Mouse (Mus musculus): ENCODE data around the gene Afm. TPM values are rescaled to one million over a fixed set of nuclear protein-coding genes. Genes with fewer than 3 reads are reported as not detected.
A peak's percentile ranks its signal among the peaks of the same experiment; 100 is the strongest.

Gene Afm
- polyA plus RNA-seq, 2 experiments = 11.1 to 16.8 TPM

- 52% methylated on average over 5 of the region's 5 CpGs for WGBS (ENCODE audit: insufficient replicate concordance)
- DNase-seq (ENCODE audit: low read depth in 3 of 3, low spot score in 3 of 3) (no peak), ATAC-seq (ENCODE audit: insufficient read depth) (no peak)
- Histone ChIP-seq H3K27me3 (ENCODE audit: control insufficient read depth, insufficient read depth, low read length) (no peaks in the 10 kb centered on the region), H3K4me2 (ENCODE audit: low read depth) (no peak overlapping the region), H3K4me1 (replicated peaks; ENCODE audit: control insufficient read depth in 2 of 2, insufficient read depth in 2 of 2, low read length in 1 of 2) (no peaks in the 10 kb centered on the region; a peak in 1 of 4 replicates), H3K9me3 (ENCODE audit: control insufficient read depth, low read length) (no peaks in the 10 kb centered on the region), H3K4me3 (ENCODE audit: insufficient read depth in 1 of 2, low read depth in 2 of 2, low read length in 2 of 2) (no peak overlapping the region), H3K9ac (replicated peaks) (no peak overlapping the region), H3K36me3 (replicated peaks; ENCODE audit: control insufficient read depth, insufficient read depth, low read depth) (no peaks in the 10 kb centered on the region), H3K27ac (no peak overlapping the region)
- TF ChIP-seq EP300 (IDR thresholded peaks at IDR 0.05; ENCODE audit: low read depth) (no peak), CTCF (IDR thresholded peaks at IDR 0.05; ENCODE audit: low read depth) (no peak)
These were observed 67.8 kb downstream of the Afm start for GRCm38 (mm10) chr5:90586511-90586910.

- Histone ChIP-seq H3K36me3 (replicated peaks; ENCODE audit: control insufficient read depth, insufficient read depth, low read depth) (no peaks in the 10 kb centered on the region), H3K4me3 (ENCODE audit: insufficient read depth in 1 of 2, low read depth in 2 of 2, low read length in 2 of 2) (no peak overlapping the region), H3K4me2 (ENCODE audit: low read depth) (no peak overlapping the region), H3K4me1 (replicated peaks; ENCODE audit: control insufficient read depth in 2 of 2, insufficient read depth in 2 of 2, low read length in 1 of 2) (no peaks in the 10 kb centered on the region), H3K9ac (replicated peaks) (no peak overlapping the region), H3K27ac (no peak overlapping the region), H3K9me3 (ENCODE audit: control insufficient read depth, low read length) (no peaks in the 10 kb centered on the region), H3K27me3 (ENCODE audit: control insufficient read depth, insufficient read depth, low read length) (no peaks in the 10 kb centered on the region)
- DNase-seq (ENCODE audit: low read depth in 3 of 3, low spot score in 3 of 3) = no peak
- no peak for TF ChIP-seq EP300 (IDR thresholded peaks at IDR 0.05; ENCODE audit: low read depth)
- TF ChIP-seq CTCF (IDR thresholded peaks at IDR 0.05; ENCODE audit: low read depth) = no peak
- no peak for ATAC-seq (ENCODE audit: insufficient read depth)
- 64% methylated on average over 5 of the region's 5 CpGs for WGBS (ENCODE audit: insufficient replicate concordance)
These were observed 69.4 kb downstream of the Afm start for GRCm38 (mm10) chr5:90588104-90588503.

GRCm38 (mm10) chr5:90588708-90589595 is 70.2 kb downstream of the Afm start:
- H3K4me3 ChIP-seq (ENCODE audit: insufficient read depth in 1 of 2, low read depth in 2 of 2, low read length in 2 of 2) = peak overlapping the region; percentile 21 to 52; a peak in 3 of 4 replicates
- H3K9me3 ChIP-seq (ENCODE audit: control insufficient read depth, low read length) = no peaks in the 10 kb centered on the region
- ATAC-seq (ENCODE audit: insufficient read depth) (peak; percentile 37; the same call in 1 of the 2 replicates), DNase-seq (ENCODE audit: low read depth in 3 of 3, low spot score in 3 of 3) (peak in 2 of 3 experiments; percentile 22 to 40)
- peak overlapping the region; percentile 50 for H3K4me2 ChIP-seq (ENCODE audit: low read depth)
- TF ChIP-seq EP300 (IDR thresholded peaks at IDR 0.05; ENCODE audit: low read depth) (no peak), CTCF (IDR thresholded peaks at IDR 0.05; ENCODE audit: low read depth) (peak; percentile 93)
- H3K36me3 ChIP-seq (replicated peaks; ENCODE audit: control insufficient read depth, insufficient read depth, low read depth) = no peaks in the 10 kb centered on the region
- WGBS (ENCODE audit: insufficient replicate concordance) = 22% methylated on average over 25 of the region's 25 CpGs
- H3K27me3 ChIP-seq (ENCODE audit: control insufficient read depth, insufficient read depth, low read length) = no peaks in the 10 kb centered on the region
- no peak overlapping the region for H3K9ac ChIP-seq (replicated peaks)
- no peaks in the 10 kb centered on the region for H3K4me1 ChIP-seq (replicated peaks; ENCODE audit: control insufficient read depth in 2 of 2, insufficient read depth in 2 of 2, low read length in 1 of 2)
- H3K27ac ChIP-seq = no peak overlapping the region

GRCm38 (mm10) chr5:90590676-90591075 is 71.9 kb downstream of the Afm start:
- DNase-seq (ENCODE audit: low read depth in 3 of 3, low spot score in 3 of 3) (no peak), ATAC-seq (ENCODE audit: insufficient read depth) (no peak)
- Histone ChIP-seq H3K9me3 (ENCODE audit: control insufficient read depth, low read length) (no peaks in the 10 kb centered on the region), H3K4me1 (replicated peaks; ENCODE audit: control insufficient read depth in 2 of 2, insufficient read depth in 2 of 2, low read length in 1 of 2) (peaks cover 0 to 2% of the 10 kb centered on the region in 2 experiments; a peak in 1 of 4 replicates), H3K27me3 (ENCODE audit: control insufficient read depth, insufficient read depth, low read length) (no peaks in the 10 kb centered on the region), H3K36me3 (replicated peaks; ENCODE audit: control insufficient read depth, insufficient read depth, low read depth) (no peaks in the 10 kb centered on the region), H3K4me3 (ENCODE audit: insufficient read depth in 1 of 2, low read depth in 2 of 2, low read length in 2 of 2) (no peak overlapping the region), H3K9ac (replicated peaks) (no peak overlapping the region), H3K27ac (no peak overlapping the region), H3K4me2 (ENCODE audit: low read depth) (no peak overlapping the region)
- 65% methylated on average over 10 of the region's 10 CpGs for WGBS (ENCODE audit: insufficient replicate concordance)
- TF ChIP-seq EP300 (IDR thresholded peaks at IDR 0.05; ENCODE audit: low read depth) (no peak), CTCF (IDR thresholded peaks at IDR 0.05; ENCODE audit: low read depth) (no peak)

- TF ChIP-seq CTCF (IDR thresholded peaks at IDR 0.05; ENCODE audit: low read depth) (no peak), EP300 (IDR thresholded peaks at IDR 0.05; ENCODE audit: low read depth) (no peak)
- ATAC-seq (ENCODE audit: insufficient read depth) (no peak), DNase-seq (ENCODE audit: low read depth in 3 of 3, low spot score in 3 of 3) (no peak)
- Histone ChIP-seq H3K9me3 (ENCODE audit: control insufficient read depth, low read length) (no peaks in the 10 kb centered on the region), H3K4me2 (ENCODE audit: low read depth) (no peak overlapping the region), H3K36me3 (replicated peaks; ENCODE audit: control insufficient read depth, insufficient read depth, low read depth) (no peaks in the 10 kb centered on the region), H3K9ac (replicated peaks) (no peak overlapping the region), H3K27me3 (ENCODE audit: control insufficient read depth, insufficient read depth, low read length) (no peaks in the 10 kb centered on the region), H3K4me3 (ENCODE audit: insufficient read depth in 1 of 2, low read depth in 2 of 2, low read length in 2 of 2) (no peak overlapping the region), H3K4me1 (replicated peaks; ENCODE audit: control insufficient read depth in 2 of 2, insufficient read depth in 2 of 2, low read length in 1 of 2) (peaks cover 0 to 2% of the 10 kb centered on the region in 2 experiments; a peak in 1 of 4 replicates), H3K27ac (no peak overlapping the region)
- WGBS (ENCODE audit: insufficient replicate concordance) = 66% methylated on average over 6 of the region's 6 CpGs
These were observed 73.2 kb downstream of the Afm start for GRCm38 (mm10) chr5:90591936-90592335.
